Mouse (Mus musculus) erythroblast, adult 5-6 weeks (primary cell): ENCODE data around the gene Mterf2. TPM values are rescaled to one million over a fixed set of nuclear protein-coding genes. Genes with fewer than 3 reads are reported as not detected.

ENCODE experiments used
- ATAC-seq: replicated peaks from 2 replicates; pipeline ENCODE4 v1.8.0; 2016; ENCODE audit warnings: moderate number of reproducible peaks, mild to moderate bottlenecking, moderate TSS enrichment, inconsistent platforms; ENCODE audit not compliant: poor library complexity, low FRiP score, severe bottlenecking
- total RNA-seq, 2 experiments: library from RNA; stranded (forward) in 1 of 2; stranded (reverse) in 1 of 2; fragments of 150-400 nt in 1 of 2; fragments of 200-764, 138-1000 nt in 1 of 2; gene quantifications; 2 replicates each; pipeline versions ENCODE4 v1.2.3 to v1.2.4; 2015 to 2017; ENCODE audit warnings: low replicate concordance in 2 of 2

The Mterf2 gene
- total RNA-seq, 2 experiments from 2014 or later, result 0.17 to 4.8 TPM

DNA sequence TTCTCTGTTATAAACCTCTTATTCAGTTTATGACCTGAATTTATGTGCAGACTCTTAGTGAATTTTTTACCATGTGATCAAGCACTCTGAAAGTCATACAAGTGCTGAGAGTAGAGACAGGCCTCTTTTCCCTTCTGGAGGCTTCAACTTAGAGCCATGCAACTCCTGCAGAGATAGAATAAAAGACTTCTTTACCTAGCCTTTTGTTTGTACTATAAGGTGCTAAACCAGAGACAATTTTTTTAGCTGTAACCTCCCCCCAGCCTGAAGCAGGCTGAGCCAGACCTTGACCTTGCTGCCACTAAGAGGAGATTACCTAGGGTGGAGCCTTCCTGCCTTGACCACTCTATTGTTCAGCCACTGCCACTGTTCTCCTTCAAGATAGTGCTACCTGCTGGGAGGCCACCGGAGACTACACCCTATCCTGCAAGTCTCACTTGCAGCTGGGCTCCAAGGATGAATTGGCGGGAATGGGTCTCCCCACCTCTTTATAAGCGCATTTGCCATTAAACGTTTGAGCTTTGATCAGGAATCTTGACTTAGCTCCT is 56.1 kb downstream of the Mterf2 start:
- no peak for ATAC-seq

Other genes starting within 250 kb of the Mterf2 start
- 1.9 and 3.3 TPM in 2 replicates for gene Ric8b, start 210.4 kb downstream of the Mterf2 start, total RNA-seq (2015; ENCODE audit: low replicate concordance)
- gene Ric8b, start 210.4 kb downstream of the Mterf2 start, total RNA-seq (2017; ENCODE audit: low replicate concordance), result 4.6 and 5.2 TPM in 2 replicates
- not detected in 2 replicates for gene Fhl4, start 25.5 kb downstream of the Mterf2 start, total RNA-seq (2015; ENCODE audit: low replicate concordance)
- not detected in 2 replicates for gene Fhl4, start 25.5 kb downstream of the Mterf2 start, total RNA-seq (2017; ENCODE audit: low replicate concordance)
- gene Tmem263, start 25.4 kb downstream of the Mterf2 start, total RNA-seq (2015; ENCODE audit: low replicate concordance), result 6.3 and 7.1 TPM in 2 replicates
- gene Tmem263, start 25.4 kb downstream of the Mterf2 start, total RNA-seq (2017; ENCODE audit: low replicate concordance), result 3.2 and 7.1 TPM in 2 replicates
- 1.0 and 3.7 TPM in 2 replicates for gene Cry1, start 57.0 kb upstream of the Mterf2 start, total RNA-seq (2015; ENCODE audit: low replicate concordance)
- gene Cry1, start 57.0 kb upstream of the Mterf2 start, total RNA-seq (2017; ENCODE audit: low replicate concordance), result 3.5 and 4.3 TPM in 2 replicates